Mouse (Mus musculus) bone marrow, adult 2 months (tissue): ENCODE measurements around the gene Rbm20.

Experiments used
- CTCF ChIP-seq: fragments of 200-500 bp; IDR thresholded peaks from 2 replicates; pipeline ENCODE4 v1.5.1; 2011; ENCODE audit warnings: low read length, control low read depth; ENCODE audit not compliant: control insufficient read depth, insufficient read depth
- POLR2A ChIP-seq: fragments of 200-500 bp; IDR thresholded peaks from 2 replicates; pipeline ENCODE4 v1.6.1; 2011; ENCODE audit warnings: low read depth, mild to moderate bottlenecking, control low read depth, low read length, borderline replicate concordance; ENCODE audit not compliant: control insufficient read depth

DNA sequence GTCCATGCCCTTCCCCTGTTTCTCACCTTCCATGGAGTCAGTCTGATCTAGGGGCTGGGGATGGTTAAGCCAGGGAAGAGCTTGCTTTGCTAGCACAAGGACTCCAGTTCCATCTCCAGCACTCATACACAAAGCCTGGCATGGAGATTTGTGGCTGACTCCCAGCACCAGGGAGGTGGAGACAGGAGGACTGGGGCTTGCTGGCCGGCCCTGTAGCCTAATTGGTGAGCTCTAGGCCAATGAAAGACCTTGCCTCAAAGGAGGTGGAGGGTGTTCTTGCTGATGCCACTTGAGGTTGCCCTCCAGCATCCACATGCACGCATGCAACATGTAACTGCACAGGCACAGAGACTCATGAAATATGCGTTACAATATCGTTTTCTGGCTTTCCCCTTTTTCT lies 221.4 kb downstream of the Rbm20 start:
- TF ChIP-seq CTCF (no peak), POLR2A (no peak)
